16 mouse cellular contexts compared by ENCODE assay signal in the genomic region with DNA sequence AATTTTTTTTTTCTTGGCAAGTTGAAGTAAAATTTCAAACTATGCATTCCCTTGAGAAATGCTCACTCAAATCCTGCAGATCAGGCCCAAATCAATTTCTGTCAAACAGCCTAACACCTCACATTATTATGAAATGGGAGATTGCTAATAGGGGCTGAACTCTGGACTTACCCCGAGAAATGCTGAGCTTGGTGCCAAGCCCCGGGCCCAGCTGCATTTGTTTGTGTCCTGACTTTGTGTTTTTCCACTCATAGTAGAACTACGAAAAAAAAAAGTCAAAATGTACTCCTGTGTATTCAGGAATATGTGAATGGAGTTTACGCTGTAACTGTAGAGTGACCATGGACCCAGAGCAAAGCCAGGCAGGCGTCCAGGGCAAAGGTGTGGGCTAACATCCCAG.
DNase-seq lines count a peak whose midpoint lies in the region; ATAC-seq lines count a peak whose summit lies in the region.
"Had no signal": no experiment of that assay in that cellular context is flagged by ENCODE, and none has a peak within 500 bp of the region (broad histone marks: within the 10 kb centered on the region; RNA-seq: fewer than 3 reads in every experiment).

No protein-coding gene starts in this region.

- peak; percentile 11 for DNase-seq in kidney, postnatal 10 days
- no peak for DNase-seq in kidney, postnatal 14 days
- DNase-seq in gastrocnemius, postnatal 10 days, result peak; percentile 20
- DNase-seq in urinary bladder, postnatal 14 days (ENCODE audit: low spot score), result no peak
- DNase-seq in retina, embryonic 14.5 days (ENCODE audit: low spot score), result no peak
- DNase-seq in right cerebral cortex, postnatal 36 days (ENCODE audit: low spot score in 2 of 2), result no peak
- DNase-seq: adrenal gland, adult 2 months; cerebellum, adult 2 months; liver, embryonic 13.5 days; midbrain, embryonic 14.5 days; right cerebral cortex, postnatal 25 days; thymus, adult 18-20 months had no signal

- ATAC-seq in heart, embryonic 15.5 days (replicated peaks; ENCODE audit: insufficient number of reproducible peaks, insufficient read depth, low FRiP score, low read depth), result no peak
- ATAC-seq: forebrain, embryonic 13.5 days had no signal

- 0 out of 2 replicates have a peak overlapping the region, but pooled peaks have one; percentile 48 for H3K27ac ChIP-seq in brown adipose tissue, adult 24 weeks (replicated peaks; ENCODE audit: low read depth, low read length)
- H3K27ac ChIP-seq in heart, embryonic 15.5 days, result peak overlapping the region; percentile 71
- H3K27ac ChIP-seq: forebrain, embryonic 13.5 days; kidney, postnatal 0 days; liver, embryonic 13.5 days had no signal

- no peaks in the 10 kb centered on the region for H3K27me3 ChIP-seq in heart, embryonic 15.5 days
- H3K27me3 ChIP-seq: forebrain, embryonic 13.5 days; liver, embryonic 13.5 days had no signal

- no peak overlapping the region for H3K4me3 ChIP-seq in brown adipose tissue, adult 24 weeks (ENCODE audit: insufficient read depth, low read depth, low read length)
- no peak overlapping the region for H3K4me3 ChIP-seq in heart, embryonic 15.5 days
- H3K4me3 ChIP-seq: forebrain, embryonic 13.5 days; liver, embryonic 13.5 days had no signal

- H3K9ac ChIP-seq in heart, embryonic 15.5 days, result no peak overlapping the region
- H3K9ac ChIP-seq: forebrain, embryonic 13.5 days; liver, embryonic 13.5 days had no signal

- H3K9me3 ChIP-seq in heart, embryonic 15.5 days (replicated peaks), result no peaks in the 10 kb centered on the region
- H3K9me3 ChIP-seq: forebrain, embryonic 13.5 days; liver, embryonic 13.5 days had no signal

- H3K36me3 ChIP-seq in heart, embryonic 15.5 days, result no peaks in the 10 kb centered on the region
- H3K36me3 ChIP-seq: liver, embryonic 13.5 days had no signal

- H3K4me1 ChIP-seq in brown adipose tissue, adult 24 weeks (ENCODE audit: control insufficient read depth, insufficient read depth, insufficient read length, low read length), result peaks cover 16% of the 10 kb centered on the region
- peaks cover 28% of the 10 kb centered on the region for H3K4me1 ChIP-seq in heart, embryonic 15.5 days (replicated peaks)
- H3K4me1 ChIP-seq: liver, embryonic 13.5 days had no signal

- no peak overlapping the region for H3K4me2 ChIP-seq in heart, embryonic 15.5 days
- H3K4me2 ChIP-seq: forebrain, embryonic 13.5 days; liver, embryonic 13.5 days had no signal

- WGBS in heart, embryonic 15.5 days, result 65% methylated on average over 5 of the region's 5 CpGs

Comparison
In these comparisons a context has a peak if more than half of its experiments do, and no peak if none do; other contexts are left out.
1. DNase-seq: peak in kidney, postnatal 10 days (single experiment) and gastrocnemius, postnatal 10 days (single experiment); none in kidney, postnatal 14 days (single experiment), urinary bladder, postnatal 14 days (single experiment), retina, embryonic 14.5 days (single experiment) and right cerebral cortex, postnatal 36 days (0 of 2).